Mouse (Mus musculus) E14TG2a.4 (cell line): ENCODE data around the gene Dgat2.

ENCODE experiments used
- H3K27me3 ChIP-seq: 2 replicates; pipeline ENCODE4 v1.6.1; 2014; ENCODE audit warnings: low read length, control low read depth; ENCODE audit not compliant: insufficient read depth
- H3K36me3 ChIP-seq: 2 replicates; pipeline ENCODE4 v1.6.1; 2014; ENCODE audit warnings: low read length, control low read depth; ENCODE audit not compliant: insufficient read depth
- H3K4me1 ChIP-seq: replicated peaks from 2 replicates; pipeline ENCODE4 v1.6.1; 2014; ENCODE audit warnings: low read depth, low read length, control low read depth
- H3K4me3 ChIP-seq: replicated peaks from 2 replicates; pipeline ENCODE4 v1.5.1; 2014; ENCODE audit warnings: mild to moderate bottlenecking, low read length
- H3K9me3 ChIP-seq: 2 replicates; pipeline ENCODE4 v1.6.1; 2014; ENCODE audit warnings: low read length, control low read depth
- CTCF ChIP-seq: conservative IDR thresholded peaks from 2 replicates; pipeline ENCODE4 v1.5.1; 2014; ENCODE audit warnings: low read length
- NANOG ChIP-seq: IDR thresholded peaks from 2 replicates; pipeline ENCODE4 v1.6.1; 2014; ENCODE audit warnings: borderline replicate concordance, low read length, mixed read lengths
- POU5F1 ChIP-seq: IDR thresholded peaks from 2 replicates; pipeline ENCODE4 v1.6.1; 2014; ENCODE audit warnings: low read length, borderline replicate concordance

Gene Dgat2

DNA sequence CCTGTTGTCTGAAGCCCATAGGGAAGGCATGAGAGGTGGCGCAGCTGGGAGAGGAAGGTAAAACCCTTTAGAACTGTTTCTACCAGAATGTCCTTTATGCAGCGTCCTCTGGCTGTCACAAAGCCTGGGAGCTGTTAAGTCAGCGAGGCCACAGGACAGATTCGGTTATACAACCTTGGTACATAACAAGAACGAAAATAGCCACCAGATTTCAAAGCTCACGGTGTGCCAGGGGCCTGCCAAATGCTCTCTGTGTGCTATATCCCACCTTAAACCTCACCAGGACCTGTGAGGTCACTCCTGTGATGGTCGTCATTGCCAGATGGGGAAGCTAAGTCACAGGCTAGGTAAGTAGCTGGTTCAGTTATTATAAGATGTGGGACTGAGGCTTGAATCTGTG is 19.6 kb upstream of the Dgat2 start:
- no peaks in the 10 kb centered on the region for H3K9me3 ChIP-seq
- H3K36me3 ChIP-seq: no peaks in the 10 kb centered on the region
- H3K4me1 ChIP-seq: no peaks in the 10 kb centered on the region
- TF ChIP-seq POU5F1 (no peak), NANOG (no peak), CTCF (no peak)
- H3K4me3 ChIP-seq: no peak overlapping the region
- peaks cover 29% of the 10 kb centered on the region for H3K27me3 ChIP-seq

DNA sequence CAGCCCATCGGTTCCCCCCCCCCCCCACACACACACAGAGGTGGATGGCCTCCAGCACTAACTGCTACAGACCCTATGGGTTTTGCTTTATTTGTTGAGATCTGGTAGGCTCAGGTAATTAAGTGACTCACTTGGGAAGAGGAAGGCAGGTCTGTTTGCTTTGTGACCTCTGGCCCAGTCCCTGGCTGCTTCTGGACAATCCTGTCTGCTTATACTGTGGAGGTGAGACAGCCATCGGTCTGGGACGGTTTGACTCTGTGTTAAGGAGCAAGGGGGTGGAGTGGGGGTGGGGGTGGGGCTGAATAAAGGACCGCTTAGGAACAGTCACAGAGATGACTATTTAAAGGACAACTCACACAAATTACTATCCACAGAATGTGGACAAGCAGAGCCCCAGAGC is 17.8 kb upstream of the Dgat2 start:
- Histone ChIP-seq H3K4me3 (no peak overlapping the region), H3K9me3 (no peaks in the 10 kb centered on the region), H3K36me3 (no peaks in the 10 kb centered on the region), H3K4me1 (no peaks in the 10 kb centered on the region), H3K27me3 (peaks cover 19% of the 10 kb centered on the region)
- TF ChIP-seq NANOG (no peak), CTCF (no peak), POU5F1 (no peak)

DNA sequence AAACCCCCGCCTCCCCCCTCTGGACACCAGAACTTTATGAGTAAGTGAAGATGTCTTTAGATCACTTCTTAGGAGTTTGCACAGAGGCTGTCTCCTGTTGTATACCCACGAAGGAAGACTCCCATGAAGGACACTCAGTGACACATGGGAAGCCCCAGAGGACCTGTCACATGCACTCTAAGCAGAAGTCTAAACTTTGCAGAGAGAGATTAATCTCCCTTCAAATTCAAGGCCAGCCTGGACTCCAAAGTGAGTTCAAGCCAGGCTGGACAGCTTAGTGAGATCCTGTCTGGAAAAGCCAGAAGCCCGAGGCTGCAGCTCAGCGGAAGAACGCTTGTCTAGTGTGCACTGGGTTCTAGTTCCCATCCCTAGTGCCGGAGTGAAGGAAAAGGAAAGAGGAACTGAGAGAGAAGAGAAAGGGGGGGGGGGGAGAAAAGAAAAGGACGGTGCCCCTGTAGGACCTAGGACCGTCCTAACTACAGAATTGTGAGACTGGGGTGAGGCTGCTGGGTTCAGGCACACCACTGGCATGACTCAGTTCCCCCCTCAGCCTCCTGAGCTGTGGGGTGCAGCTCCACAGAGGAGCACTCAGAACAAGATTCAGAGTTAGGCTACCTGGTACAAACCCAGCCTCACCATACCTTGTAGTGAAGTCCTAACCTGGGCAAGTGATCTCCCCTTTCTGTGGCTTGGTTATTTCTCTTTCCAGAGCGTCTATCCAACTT is 17.1 kb upstream of the Dgat2 start:
- Histone ChIP-seq H3K4me1 (no peaks in the 10 kb centered on the region), H3K4me3 (no peak overlapping the region), H3K36me3 (no peaks in the 10 kb centered on the region), H3K27me3 (peaks cover 15% of the 10 kb centered on the region), H3K9me3 (no peaks in the 10 kb centered on the region)
- TF ChIP-seq CTCF: no peak

DNA sequence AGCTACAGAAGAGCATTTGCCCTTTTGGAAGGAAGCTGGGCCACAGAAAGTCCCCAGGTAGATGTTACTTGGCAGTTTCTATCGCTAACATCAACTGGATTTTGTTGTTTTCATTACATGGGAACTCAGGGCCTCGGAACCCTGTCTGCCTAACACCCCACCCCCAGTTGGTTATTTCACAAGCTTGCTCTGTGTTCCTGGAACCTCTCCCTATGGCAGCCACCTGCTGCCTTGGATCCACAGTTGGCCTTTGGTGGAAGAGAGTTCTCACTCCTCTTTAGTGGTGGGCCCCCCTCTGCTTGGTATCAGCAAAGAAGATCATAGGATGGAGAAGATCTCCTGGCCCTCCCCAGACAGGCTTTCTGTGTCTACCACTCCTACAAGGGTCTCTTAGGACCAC is 16.3 kb upstream of the Dgat2 start:
- Histone ChIP-seq H3K4me1 (no peaks in the 10 kb centered on the region), H3K27me3 (peaks cover 12% of the 10 kb centered on the region), H3K9me3 (no peaks in the 10 kb centered on the region), H3K36me3 (no peaks in the 10 kb centered on the region), H3K4me3 (no peak overlapping the region)
- TF ChIP-seq POU5F1: no peak
- no peak for TF ChIP-seq NANOG
- no peak for TF ChIP-seq CTCF

DNA sequence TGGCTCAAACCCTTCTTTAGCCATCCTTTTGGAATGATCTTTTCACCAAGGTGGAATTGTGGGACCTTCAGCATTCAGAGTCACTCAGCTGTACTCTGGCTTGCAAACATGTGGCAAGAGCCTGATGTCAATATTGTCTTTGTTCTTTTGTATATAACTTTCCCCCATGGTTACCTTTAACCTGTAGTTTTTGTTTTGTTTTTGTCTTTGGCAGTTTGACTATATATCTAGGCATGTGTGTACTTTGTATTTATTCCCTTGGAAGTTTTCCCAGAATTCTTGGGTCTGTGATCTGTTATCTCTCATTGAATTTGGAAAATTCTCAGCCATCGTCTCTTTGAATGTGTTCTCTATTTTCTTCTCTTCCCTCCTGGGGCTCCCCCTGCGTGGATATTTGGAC is 12.0 kb upstream of the Dgat2 start:
- H3K4me3 ChIP-seq: no peak overlapping the region
- no peaks in the 10 kb centered on the region for H3K4me1 ChIP-seq
- peaks cover 14% of the 10 kb centered on the region for H3K27me3 ChIP-seq
- no peaks in the 10 kb centered on the region for H3K36me3 ChIP-seq
- TF ChIP-seq POU5F1: no peak
- TF ChIP-seq NANOG: no peak
- no peak for TF ChIP-seq CTCF
- no peaks in the 10 kb centered on the region for H3K9me3 ChIP-seq

DNA sequence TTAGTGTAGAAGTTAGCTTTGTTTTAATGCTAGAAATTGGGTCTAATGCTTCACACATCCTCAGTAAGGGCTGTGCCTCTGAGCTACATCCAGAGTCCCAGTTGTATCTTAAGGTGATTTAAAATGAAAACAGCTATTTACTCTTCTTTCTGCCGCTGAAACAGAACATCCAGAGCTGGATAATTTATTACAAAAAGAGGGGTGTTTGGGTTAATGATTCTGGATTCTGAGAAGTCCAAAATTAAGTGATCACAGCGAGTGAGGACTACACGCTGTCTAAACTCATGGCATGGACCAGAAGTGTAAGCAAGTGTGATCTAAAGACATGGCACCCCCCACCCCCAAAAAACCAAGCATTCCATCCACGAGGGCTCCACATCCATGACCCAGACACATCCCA is 11.4 kb upstream of the Dgat2 start:
- TF ChIP-seq CTCF: no peak
- Histone ChIP-seq H3K4me3 (no peak overlapping the region), H3K36me3 (no peaks in the 10 kb centered on the region), H3K9me3 (no peaks in the 10 kb centered on the region), H3K27me3 (peaks cover 18% of the 10 kb centered on the region), H3K4me1 (no peaks in the 10 kb centered on the region)

DNA sequence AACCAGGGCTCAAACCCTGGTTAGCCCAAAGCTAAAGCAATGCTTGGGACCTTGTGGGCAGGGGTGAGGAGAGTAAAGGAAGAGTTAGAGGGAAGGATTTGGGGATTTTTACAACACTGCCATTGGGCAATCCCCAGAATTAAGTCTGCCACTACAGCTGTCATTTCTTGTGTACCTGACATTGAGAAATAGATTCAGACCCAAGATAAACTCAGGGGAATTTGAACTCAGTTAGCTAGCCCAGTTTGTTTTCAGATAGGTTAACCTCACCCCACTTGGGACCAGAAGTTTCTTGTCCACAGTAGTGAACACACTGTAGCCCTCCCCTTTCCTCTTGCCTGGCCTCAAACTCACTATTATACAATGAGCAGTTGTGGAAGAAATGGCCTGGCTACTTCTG is 8.9 kb upstream of the Dgat2 start:
- H3K36me3 ChIP-seq: no peaks in the 10 kb centered on the region
- TF ChIP-seq POU5F1: no peak
- TF ChIP-seq NANOG: no peak
- no peak for TF ChIP-seq CTCF
- peaks cover 43% of the 10 kb centered on the region for H3K27me3 ChIP-seq
- no peaks in the 10 kb centered on the region for H3K4me1 ChIP-seq
- no peak overlapping the region for H3K4me3 ChIP-seq
- H3K9me3 ChIP-seq: no peaks in the 10 kb centered on the region

DNA sequence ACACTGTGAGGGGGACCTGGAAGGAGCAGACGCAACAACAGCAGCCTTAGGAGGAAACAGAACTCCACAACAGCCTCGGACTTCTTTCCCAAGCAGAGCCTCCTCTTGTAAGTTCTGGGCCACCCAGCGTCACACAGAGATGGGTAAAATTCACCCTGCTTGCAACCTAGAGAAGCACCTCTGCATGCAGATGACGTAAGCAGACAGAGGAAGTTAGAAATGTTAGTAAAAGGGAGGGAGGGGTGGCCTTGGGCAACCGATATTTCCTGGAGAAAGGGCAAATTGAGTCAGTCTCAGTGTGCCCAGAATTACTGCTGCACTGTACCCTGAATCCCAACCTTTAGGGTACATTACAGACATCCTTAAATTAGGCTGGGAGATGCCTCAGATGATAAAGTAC is 7.4 kb upstream of the Dgat2 start:
- H3K4me1 ChIP-seq: no peaks in the 10 kb centered on the region
- H3K4me3 ChIP-seq: no peak overlapping the region
- no peaks in the 10 kb centered on the region for H3K9me3 ChIP-seq
- TF ChIP-seq NANOG (no peak), POU5F1 (no peak), CTCF (no peak)
- no peaks in the 10 kb centered on the region for H3K36me3 ChIP-seq
- peaks cover 56% of the 10 kb centered on the region for H3K27me3 ChIP-seq

DNA sequence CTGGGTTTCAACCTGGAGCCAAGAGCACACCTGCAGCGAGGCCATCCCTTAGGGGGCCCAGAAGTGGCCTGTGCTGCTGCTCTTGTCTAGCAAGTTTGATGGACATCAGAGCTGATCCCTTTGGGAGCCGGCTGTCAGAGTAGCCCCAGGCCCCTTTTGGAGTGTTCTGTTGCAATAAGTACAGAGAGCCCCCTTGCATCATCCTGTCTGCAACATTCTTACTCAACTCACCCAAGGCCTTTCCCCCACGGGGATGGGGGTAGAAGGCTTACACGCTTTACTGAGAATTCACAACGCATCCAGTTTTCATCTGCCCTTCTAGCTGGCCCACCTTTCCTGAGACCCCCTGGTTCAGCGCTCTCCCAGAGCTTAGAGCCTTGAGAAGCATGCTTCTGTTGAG is 6.1 kb upstream of the Dgat2 start:
- Histone ChIP-seq H3K4me1 (no peaks in the 10 kb centered on the region), H3K36me3 (no peaks in the 10 kb centered on the region), H3K27me3 (peaks cover 63% of the 10 kb centered on the region), H3K9me3 (no peaks in the 10 kb centered on the region), H3K4me3 (no peak overlapping the region)
- no peak for TF ChIP-seq CTCF
- no peak for TF ChIP-seq POU5F1
- TF ChIP-seq NANOG: no peak
